Mouse (Mus musculus) kidney, adult 2 months (tissue): ENCODE measurements around the gene Kcnk13.

Experiments used
- CTCF ChIP-seq: fragments of 200-500 bp; conservative IDR thresholded peaks from 2 replicates; pipeline ENCODE4 v1.5.1; 2011; ENCODE audit warnings: low read depth, mild to moderate bottlenecking, control low read depth, low read length, moderate library complexity, mixed read lengths; ENCODE audit not compliant: insufficient read depth, insufficient read length
- POLR2A ChIP-seq: fragments of 200-500 bp; IDR thresholded peaks from one replicate; pipeline ENCODE4 v1.6.1; 2011; ENCODE audit warnings: low read depth, low read length, control low read depth

DNA sequence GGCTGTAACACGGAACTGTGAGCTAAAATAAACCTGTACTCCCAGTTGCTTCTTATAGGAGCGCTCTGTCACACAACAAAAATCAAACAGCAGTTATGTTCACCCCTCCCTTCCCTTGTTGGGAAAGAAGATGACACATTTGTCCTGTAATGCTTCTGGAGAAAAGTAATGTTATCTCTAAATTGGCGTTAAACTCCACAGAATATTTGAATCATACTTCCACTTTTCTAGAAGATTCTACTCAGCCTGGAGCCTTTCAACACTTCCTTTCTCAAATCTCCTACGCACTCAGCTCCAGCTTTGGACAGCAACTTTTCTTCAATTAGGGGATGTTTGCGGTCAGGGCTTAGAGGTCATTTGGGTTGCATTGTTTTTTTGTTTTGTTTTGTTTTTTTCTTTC lies 125.0 kb downstream of the Kcnk13 start:
- TF ChIP-seq CTCF = no peak
- no peak for TF ChIP-seq POLR2A
